Mouse (Mus musculus): ENCODE measurements at regions not wholly inside any gene's neighbourhood (a gene's known extent, or its start where the extent isn't known, plus 50 kb on each side); places are given as distances from the start of the nearest gene placed in this dataset.

GRCm38 (mm10) chr6:91573487-91573886 is 57.8 kb downstream of the Lsm3 start:
- DNase-seq (ENCODE audit: low spot score in 2 of 2), result no peak

DNA sequence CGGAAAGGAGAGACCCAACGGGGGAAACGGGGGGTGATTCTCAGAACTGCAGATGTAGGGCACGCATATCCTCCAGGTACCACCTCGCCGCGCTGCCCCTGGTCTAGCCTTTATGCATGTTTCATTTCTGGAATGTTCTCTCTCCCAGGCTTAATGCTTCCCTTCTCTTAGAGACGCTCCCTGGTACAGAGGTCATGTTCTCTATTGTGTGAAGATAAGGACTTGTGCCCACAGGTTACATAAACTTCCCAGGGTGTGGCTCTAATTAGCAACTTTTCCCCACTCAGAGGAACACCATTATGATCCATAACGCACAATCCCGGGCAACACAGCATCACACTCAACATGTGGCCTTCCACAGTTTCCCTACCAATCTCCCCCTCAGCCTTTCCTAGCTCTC is 58.7 kb downstream of the Lsm3 start:
- no peak for DNase-seq (ENCODE audit: low spot score in 2 of 2)

DNA sequence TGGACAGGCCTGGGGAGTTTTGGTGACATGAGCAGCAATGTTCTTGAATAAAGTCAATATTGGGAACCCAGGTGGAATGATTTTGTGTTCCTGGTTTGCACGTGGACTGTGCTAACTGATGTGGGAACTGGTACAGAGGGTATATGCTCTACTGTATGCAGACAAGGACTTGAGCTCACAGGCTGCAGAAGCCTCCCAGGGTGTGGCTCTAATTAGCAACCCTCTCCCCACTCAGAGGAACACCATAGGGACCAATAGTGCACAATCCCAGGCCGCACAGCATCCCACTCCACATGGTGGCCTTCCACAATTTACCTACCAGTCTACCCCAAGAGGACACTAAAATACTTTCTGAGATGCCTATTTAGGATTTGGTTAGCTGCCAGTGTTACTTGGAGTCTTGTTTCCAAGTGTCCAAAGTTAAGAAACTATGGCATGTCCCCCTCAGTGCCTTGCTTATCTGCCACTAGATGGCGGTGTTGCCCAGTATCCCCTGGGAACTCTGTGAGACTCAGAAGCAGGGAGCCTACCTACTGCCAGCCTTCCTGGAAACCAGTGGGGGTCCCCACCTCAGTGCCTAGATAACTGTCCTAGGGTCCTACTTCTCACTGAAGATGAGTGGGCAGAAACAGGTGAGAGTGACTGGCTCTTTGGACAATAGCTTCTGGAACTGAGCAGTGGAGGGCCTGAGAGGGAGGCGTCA is 60.1 kb downstream of the Lsm3 start:
- peak; percentile 53 to 65 for DNase-seq (ENCODE audit: low spot score in 2 of 2)

GRCm38 (mm10) chr6:91576906-91577305 is 61.2 kb downstream of the Lsm3 start:
- peak in 1 of 2 experiments; percentile 42 for DNase-seq (ENCODE audit: low spot score in 2 of 2)

- DNase-seq (ENCODE audit: low spot score in 2 of 2), result no peak
Measured at GRCm38 (mm10) chr6:91579666-91580065, 63.9 kb downstream of the Lsm3 start.

- no peak for DNase-seq (ENCODE audit: low spot score in 2 of 2)
Measured at GRCm38 (mm10) chr6:91580607-91581006, 64.9 kb downstream of the Lsm3 start.

DNA sequence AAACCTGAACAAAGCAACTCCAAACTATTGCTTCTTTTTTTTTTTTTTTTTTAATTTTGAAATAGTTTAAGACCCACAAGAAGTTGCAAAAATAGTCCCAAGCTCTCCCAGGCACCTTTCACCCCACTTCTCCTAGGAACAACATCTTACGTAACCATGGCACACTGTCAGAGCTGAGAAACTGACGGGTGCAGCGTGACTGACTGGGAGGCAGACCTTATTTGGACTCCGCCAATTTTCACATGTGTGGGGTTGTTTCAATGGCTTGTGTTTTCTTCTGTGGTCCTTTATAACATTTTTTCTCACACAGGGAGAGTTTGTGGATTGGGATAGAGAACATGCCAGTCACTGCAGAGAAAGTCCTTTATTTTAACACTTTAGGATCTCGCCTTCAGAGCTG is 66.6 kb downstream of the Lsm3 start:
- DNase-seq (ENCODE audit: low spot score in 2 of 2), result peak; percentile 15 to 45

DNA sequence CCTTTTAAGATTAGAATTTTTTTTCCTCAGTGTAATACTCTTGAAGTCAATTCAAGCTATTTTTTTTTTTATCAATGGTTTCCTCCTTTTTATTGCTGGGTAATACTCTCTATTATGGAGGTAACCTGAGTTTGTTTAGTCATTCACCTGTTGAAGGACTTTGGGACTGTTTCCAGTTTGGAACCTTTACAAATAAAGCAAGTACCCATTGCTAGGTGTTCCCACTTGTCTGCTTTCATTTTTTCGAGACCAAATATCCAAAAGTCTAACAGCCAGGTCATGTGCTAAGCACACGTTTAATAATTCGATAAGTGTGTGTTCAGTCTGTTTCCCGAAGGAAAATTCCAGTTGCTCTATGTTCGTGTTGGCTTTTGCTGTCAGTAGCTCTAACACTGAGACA is 67.6 kb downstream of the Lsm3 start:
- no peak for DNase-seq (ENCODE audit: low spot score in 2 of 2)

- DNase-seq (ENCODE audit: low spot score in 2 of 2), result no peak
Measured at GRCm38 (mm10) chr6:91585543-91585942, 69.8 kb downstream of the Lsm3 start.

DNA sequence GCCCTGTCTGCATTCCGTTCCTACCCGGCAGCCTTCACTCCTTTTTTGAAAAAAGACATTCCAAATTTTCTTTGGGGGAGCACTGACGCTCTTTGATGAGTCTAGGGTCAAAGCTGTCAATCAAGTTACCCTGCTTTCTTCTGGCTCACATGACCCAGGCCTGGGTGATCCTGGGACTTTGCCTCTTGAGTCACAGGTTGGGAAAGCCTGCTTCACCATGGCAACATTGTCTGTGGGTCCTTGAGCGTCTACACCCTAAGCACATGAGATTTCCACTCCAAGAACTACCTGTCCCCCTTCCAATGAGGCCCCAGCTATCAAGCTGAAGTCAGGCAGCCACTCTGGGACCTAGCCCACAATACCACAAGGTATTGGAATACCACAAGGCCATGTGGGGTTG is 73.5 kb downstream of the Lsm3 start:
- DNase-seq (ENCODE audit: low spot score in 2 of 2), result no peak

DNA sequence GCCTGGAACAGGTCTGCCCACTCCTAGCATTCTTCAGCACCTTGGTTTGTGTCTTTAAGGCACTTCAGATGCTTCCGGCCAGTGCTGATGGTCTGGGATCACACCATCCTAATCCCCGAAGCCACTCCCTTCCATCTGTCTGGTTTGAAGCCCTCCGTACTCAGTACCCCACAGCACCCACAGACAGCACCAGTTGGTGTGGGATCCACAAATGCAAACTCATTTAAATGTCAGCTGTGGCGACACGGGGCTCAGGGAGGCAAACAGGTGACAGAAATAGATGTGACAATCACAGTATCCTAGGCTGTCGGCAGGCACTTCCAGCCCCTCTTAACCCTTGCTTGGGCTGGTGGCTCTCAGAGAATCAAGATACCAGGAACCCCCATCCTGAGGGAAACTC is 74.7 kb downstream of the Lsm3 start:
- peak; percentile 32 to 35 for DNase-seq (ENCODE audit: low spot score in 2 of 2)

GRCm38 (mm10) chr6:91590806-91591571 is 75.3 kb downstream of the Lsm3 start:
- DNase-seq (ENCODE audit: low spot score in 2 of 2), result peak; percentile 56 to 68

- no peak for DNase-seq (ENCODE audit: low spot score in 2 of 2)
Measured at GRCm38 (mm10) chr6:91592651-91593050, 76.9 kb downstream of the Lsm3 start.

- peak; percentile 99 to 100 for DNase-seq (ENCODE audit: low spot score in 2 of 2)
Measured at GRCm38 (mm10) chr6:91598942-91599341, 83.2 kb downstream of the Lsm3 start.

DNA sequence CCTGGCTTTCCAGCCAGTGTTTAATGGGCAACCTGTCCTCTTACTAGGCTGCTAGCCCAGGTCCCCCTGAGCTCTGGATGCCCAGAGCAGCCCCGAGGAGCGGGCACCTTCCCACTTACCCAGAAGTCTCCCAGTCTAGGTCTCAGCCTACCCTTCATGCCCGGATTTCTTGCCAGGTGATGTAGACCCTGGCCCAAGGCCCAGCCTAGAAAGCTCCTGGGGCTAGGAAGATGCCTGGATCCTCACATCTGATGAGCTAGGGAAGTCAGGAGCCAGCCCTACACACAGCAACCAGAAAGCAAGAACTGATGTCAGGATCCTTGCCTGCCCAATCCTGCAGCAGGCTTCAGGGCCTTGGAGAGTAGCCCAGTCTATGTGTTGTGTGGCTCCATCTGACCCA is 83.7 kb upstream of the Slc6a6 start:
- DNase-seq (ENCODE audit: low spot score in 2 of 2), result no peak

- no peak for DNase-seq (ENCODE audit: low spot score in 2 of 2)
Measured at GRCm38 (mm10) chr6:91606634-91607215, 77.1 kb upstream of the Slc6a6 start.

DNA sequence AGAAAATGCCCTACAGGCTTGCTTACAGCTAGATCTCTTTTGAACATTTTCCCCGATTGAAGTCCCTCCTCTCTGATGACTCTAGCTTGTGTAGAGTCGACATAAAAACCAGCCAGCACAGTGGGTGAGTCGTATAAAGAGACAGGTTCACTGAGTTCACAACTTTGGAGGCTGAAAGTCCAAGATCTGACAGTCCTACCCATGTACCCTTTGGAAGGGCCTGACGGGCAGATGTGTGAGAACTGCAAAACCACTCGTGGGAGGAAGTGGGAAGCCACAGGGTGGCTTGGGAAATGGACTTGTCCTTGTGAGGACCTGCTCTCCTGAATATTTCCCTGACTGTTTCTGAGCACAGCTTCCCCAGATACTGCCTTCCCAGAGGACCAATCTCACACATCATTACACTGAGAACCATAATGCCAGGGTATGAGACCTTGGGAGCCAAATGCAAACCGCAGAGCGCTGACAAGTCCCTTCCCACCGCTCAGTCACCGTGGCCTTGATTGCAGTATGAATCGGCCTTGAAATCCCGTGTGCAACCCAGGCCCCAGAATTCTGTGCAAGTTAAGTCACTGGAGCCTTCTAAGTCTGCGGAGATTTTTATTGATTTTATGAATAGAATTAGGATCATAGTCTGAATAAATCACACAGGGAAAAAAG is 76.1 kb upstream of the Slc6a6 start:
- no peak for DNase-seq (ENCODE audit: low spot score in 2 of 2)

- DNase-seq (ENCODE audit: low spot score in 2 of 2), result no peak
Measured at GRCm38 (mm10) chr6:91609671-91610070, 74.2 kb upstream of the Slc6a6 start.

DNA sequence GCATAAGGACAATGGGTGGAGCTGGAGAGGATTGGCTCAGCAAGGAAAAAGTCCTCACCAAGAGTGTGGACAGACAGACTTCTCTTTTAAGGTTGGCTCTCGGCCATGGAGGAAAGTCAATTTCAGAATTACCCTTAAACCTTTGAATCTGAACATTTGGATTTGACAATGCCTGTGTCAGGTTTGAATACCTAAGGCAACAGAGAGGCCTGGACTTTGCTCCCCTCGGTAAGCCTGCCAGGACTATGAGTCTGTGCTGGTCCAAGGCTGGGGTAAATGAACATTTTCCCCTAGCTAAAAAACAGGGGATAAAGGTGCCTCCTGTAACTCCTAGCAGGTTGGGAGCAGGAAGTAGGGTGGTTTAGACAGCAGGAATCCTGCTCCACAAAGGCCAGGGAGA is 68.8 kb upstream of the Slc6a6 start:
- no peak for DNase-seq (ENCODE audit: low spot score in 2 of 2)

DNA sequence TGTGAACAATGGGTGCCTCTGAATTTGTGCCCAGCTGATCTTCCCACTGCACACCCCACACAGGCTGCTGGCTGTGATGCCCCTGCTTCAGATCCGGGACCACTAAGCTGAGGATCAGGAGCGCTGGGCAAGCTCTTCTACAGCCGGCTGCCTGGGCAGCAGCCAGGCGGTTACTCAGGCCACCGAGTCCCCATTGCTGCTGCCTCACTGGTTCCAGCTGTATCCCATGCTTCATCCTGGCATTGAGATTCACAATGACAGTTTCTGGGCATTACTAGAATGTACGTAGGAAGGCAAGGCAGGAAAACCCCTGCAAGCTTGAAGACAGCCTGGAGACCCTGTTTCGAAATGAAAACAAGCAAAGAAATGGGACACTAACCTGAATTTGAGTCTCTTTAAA is 67.3 kb upstream of the Slc6a6 start:
- DNase-seq (ENCODE audit: low spot score in 2 of 2), result no peak

DNA sequence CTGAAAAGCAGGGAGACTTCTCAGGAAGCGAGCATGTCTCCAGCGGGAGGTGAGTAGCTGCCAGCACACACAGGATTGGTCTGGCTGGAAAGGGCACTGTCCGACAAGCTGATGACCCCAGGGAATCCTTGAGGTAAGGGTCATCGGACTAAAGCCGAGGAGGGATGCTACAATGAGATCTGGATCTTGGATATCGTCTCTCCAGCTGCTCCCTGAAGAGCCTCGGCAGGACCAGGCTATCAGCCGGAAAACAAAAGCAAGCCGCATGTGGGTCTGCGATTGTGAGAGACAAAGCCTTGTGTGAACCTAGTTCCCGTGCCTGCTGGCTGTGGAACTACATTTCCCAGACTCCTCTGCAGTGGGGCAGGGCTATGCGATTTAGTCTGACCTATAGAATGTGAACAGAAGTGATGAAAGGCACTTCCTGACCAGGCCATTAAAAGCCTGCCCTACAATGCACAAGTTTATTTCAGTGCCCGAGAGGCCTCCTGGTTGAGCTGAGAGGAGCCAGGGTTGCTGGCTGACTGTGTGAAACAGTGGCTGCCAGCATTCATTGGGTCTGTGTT is 66.7 kb upstream of the Slc6a6 start:
- no peak for DNase-seq (ENCODE audit: low spot score in 2 of 2)

DNA sequence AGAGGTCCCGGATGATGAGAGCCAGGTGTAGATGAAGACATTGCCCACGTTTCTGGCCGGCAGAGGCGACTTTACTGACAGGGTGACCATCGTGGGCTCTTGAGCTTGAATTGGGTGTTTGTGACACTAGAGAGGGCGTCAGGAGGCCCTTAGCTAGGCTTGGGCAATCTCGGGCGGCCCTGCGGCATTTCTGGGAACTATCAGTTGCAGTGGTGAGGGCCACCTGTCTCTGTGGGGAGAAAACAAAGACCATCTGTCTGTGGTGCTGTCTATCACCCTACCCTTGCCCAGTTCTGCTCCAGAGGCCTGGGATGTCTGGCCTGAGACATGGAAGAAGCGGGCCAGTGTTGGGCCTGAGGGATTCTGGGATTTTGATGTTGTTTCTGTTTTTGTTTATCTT is 66.2 kb upstream of the Slc6a6 start:
- DNase-seq (ENCODE audit: low spot score in 2 of 2), result no peak

Measured in gastrocnemius, adult 8-10 months (tissue).